Mouse (Mus musculus): ENCODE results near the gene Hdac1.

- TF ChIP-seq CTCF (IDR thresholded peaks at IDR 0.05; ENCODE audit: control insufficient read depth, insufficient read depth, insufficient replicate concordance, low read depth, low read length) (no peak), POLR2A (IDR thresholded peaks at IDR 0.05; ENCODE audit: control insufficient read depth, low read depth, low read length) (no peak)
Observed at GRCm38 (mm10) chr4:129573093-129573370, 30.5 kb upstream of the Hdac1 start.
